Mouse (Mus musculus): ENCODE results near the gene Gm42674.

- no peak for TF ChIP-seq TAL1 (IDR thresholded peaks at IDR 0.05; ENCODE audit: low read length)
- TF ChIP-seq GATA1 (IDR thresholded peaks at IDR 0.05; ENCODE audit: low read length), result no peak
Measured at GRCm38 (mm10) chr3:90615911-90616310, 14.2 kb downstream of the Gm42674 start.

Measured in erythroblast, embryonic 14.5 days (primary cell).